9 mouse cellular contexts compared by ENCODE assay signal in the genomic region with DNA sequence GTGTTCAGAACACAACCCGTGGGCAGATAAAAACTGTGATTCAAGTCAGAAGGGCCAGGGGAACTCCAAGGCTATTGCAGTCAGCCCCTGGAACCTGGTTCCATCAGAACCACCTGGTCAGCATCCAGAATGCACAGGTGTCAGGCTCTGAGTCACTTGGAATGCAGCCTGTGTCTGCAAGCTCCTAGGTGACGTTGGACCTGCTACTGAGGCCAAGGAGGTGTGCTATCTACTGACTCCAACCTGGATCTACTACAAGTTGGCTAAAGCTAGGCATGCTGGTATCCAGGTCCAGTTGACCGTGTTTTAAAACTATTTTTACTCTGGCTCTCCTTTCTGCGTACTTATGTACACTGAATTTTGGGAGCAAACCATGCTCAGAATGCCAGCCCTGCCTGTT. TPM values are rescaled to one million over a fixed set of nuclear protein-coding genes. Genes with fewer than 3 reads are reported as not detected.
DNase-seq lines count a peak whose midpoint lies in the region; ATAC-seq and TF ChIP-seq lines count a peak whose summit lies in the region.
"Had no signal": no experiment of that assay in that cellular context is flagged by ENCODE, and none has a peak within 500 bp of the region (broad histone marks: within the 10 kb centered on the region; RNA-seq: fewer than 3 reads in every experiment).

No protein-coding gene starts in this region.

- no peak for TF ChIP-seq POLR2A in lung, adult 2 months (IDR thresholded peaks at IDR 0.05; ENCODE audit: borderline replicate concordance, extremely low read depth, low read depth, low read length)
- TF ChIP-seq POLR2A in cortical plate, adult 2 months (IDR thresholded peaks at IDR 0.05; ENCODE audit: extremely low read depth, insufficient read depth, low read length) = no peak

- H3K9ac ChIP-seq in heart, embryonic 13.5 days = no peak overlapping the region; the same call in 1 of the 2 replicates
- 0 out of 2 replicates have a peak overlapping the region, but pooled peaks have one; percentile 7 for H3K9ac ChIP-seq in stomach, embryonic 14.5 days (replicated peaks; ENCODE audit: low read depth, low read length)

- peaks cover 67% of the 10 kb centered on the region for H3K4me1 ChIP-seq in heart, embryonic 13.5 days
- peaks cover 25% of the 10 kb centered on the region for H3K4me1 ChIP-seq in lung, adult 2 months (ENCODE audit: control insufficient read depth, insufficient read depth, low read length)
- peaks cover 16% of the 10 kb centered on the region for H3K4me1 ChIP-seq in cortical plate, adult 2 months (ENCODE audit: control insufficient read depth, insufficient read depth, low read length)
- peaks cover 53% of the 10 kb centered on the region for H3K4me1 ChIP-seq in stomach, embryonic 14.5 days (ENCODE audit: control insufficient read depth, insufficient read depth, low read length)

- H3K4me2 ChIP-seq in heart, embryonic 13.5 days = no peak overlapping the region
- H3K4me2 ChIP-seq in stomach, embryonic 14.5 days (replicated peaks; ENCODE audit: low read depth, low read length) = peak overlapping the region; percentile 8; the same call in 1 of the 2 replicates

- no peak for DNase-seq in heart, postnatal 4 days
- peak; percentile 23 for DNase-seq in lung, adult 2 months
- no peak for DNase-seq in lung, postnatal 10 days
- no peak for DNase-seq in adrenal gland, adult 2 months
- DNase-seq in layer of hippocampus, adult 9-11 months = no peak

- peaks cover 51% of the 10 kb centered on the region for H3K36me3 ChIP-seq in heart, embryonic 13.5 days
- peaks cover 37% of the 10 kb centered on the region for H3K36me3 ChIP-seq in stomach, embryonic 14.5 days (ENCODE audit: control insufficient read depth, insufficient read depth, low read length)

- peak overlapping the region; percentile 44 for H3K27ac ChIP-seq in heart, embryonic 13.5 days (replicated peaks)
- peak overlapping the region; percentile 21; the same call in 1 of the 2 replicates for H3K27ac ChIP-seq in cortical plate, adult 2 months (ENCODE audit: insufficient read depth, low read length)
- H3K27ac ChIP-seq in stomach, embryonic 14.5 days (ENCODE audit: low read length) = peak overlapping the region; percentile 46; the same call in 1 of the 2 replicates
- H3K27ac ChIP-seq: forebrain, embryonic 10.5 days had no signal

- no peaks in the 10 kb centered on the region for H3K27me3 ChIP-seq in heart, embryonic 13.5 days (replicated peaks)
- no peaks in the 10 kb centered on the region for H3K27me3 ChIP-seq in stomach, embryonic 14.5 days (ENCODE audit: control insufficient read depth, insufficient read depth, low read length)

- H3K9me3 ChIP-seq in heart, embryonic 13.5 days = no peaks in the 10 kb centered on the region
- H3K9me3 ChIP-seq in stomach, embryonic 14.5 days (ENCODE audit: control insufficient read depth, low read depth, low read length) = no peaks in the 10 kb centered on the region
- H3K9me3 ChIP-seq: forebrain, embryonic 10.5 days had no signal

- TF ChIP-seq CTCF in lung, adult 2 months (IDR thresholded peaks at IDR 0.05; ENCODE audit: insufficient read depth, low read length) = no peak
- TF ChIP-seq CTCF in cortical plate, adult 2 months (IDR thresholded peaks at IDR 0.05; ENCODE audit: extremely low read depth, insufficient read depth, low read length) = no peak

- WGBS in heart, embryonic 13.5 days = 60% methylated on average over 4 of the region's 4 CpGs
- WGBS in lung, adult 2 months = 32% methylated on average over 4 of the region's 4 CpGs
- WGBS in stomach, embryonic 14.5 days = 54% methylated on average over 4 of the region's 4 CpGs

- no peak overlapping the region for H3K4me3 ChIP-seq in heart, embryonic 13.5 days
- no peak overlapping the region for H3K4me3 ChIP-seq in lung, adult 2 months (replicated peaks; ENCODE audit: extremely low read depth, low read depth, low read length)
- H3K4me3 ChIP-seq in cortical plate, adult 2 months (ENCODE audit: insufficient read depth, low read length) = no peak overlapping the region
- no peak overlapping the region for H3K4me3 ChIP-seq in stomach, embryonic 14.5 days (ENCODE audit: low read depth, low read length)
- H3K4me3 ChIP-seq: forebrain, embryonic 10.5 days had no signal

- ATAC-seq in heart, embryonic 13.5 days (ENCODE audit: extremely low read depth, insufficient number of reproducible peaks, low FRiP score, low TSS enrichment) = no peak
- ATAC-seq in stomach, embryonic 14.5 days (ENCODE audit: insufficient number of reproducible peaks, insufficient read depth, low FRiP score, low read depth) = no peak

RNA-seq across cellular contexts. Expression of a gene that starts 24.8 kb away (rescaled TPM):
- polyA plus RNA-seq in heart, embryonic 13.5 days (2015; fragmentation: Nextera tagmentation; extraction: Ambion mirVana) = 6.4 and 6.8 TPM in 2 replicates
- 10 to 100 TPM; 23.7 to 25.5 TPM for total RNA-seq in heart, postnatal 4 days (2021)
- polyA plus RNA-seq in lung, adult 2 months (2012; rRNA removed) = 41.4 and 47.6 TPM in 2 replicates
- polyA plus RNA-seq in cortical plate, adult 2 months (2012; rRNA removed) = 20.2 and 22.3 TPM in 2 replicates
- 71.5 and 79.8 TPM in 2 replicates for polyA plus RNA-seq in stomach, embryonic 14.5 days (2014; fragmentation: Nextera tagmentation; extraction: Ambion mirVana)
- 10 to 100 TPM; 30.8 to 57.5 TPM for total RNA-seq in adrenal gland, adult 2 months (2021)
- 46.7 and 50.1 TPM in 2 replicates for polyA plus RNA-seq in adrenal gland, adult 2 months (2012; rRNA removed)

RNA-seq across cellular contexts. Expression of a gene that starts 51.5 kb away (rescaled TPM):
- polyA plus RNA-seq in heart, embryonic 13.5 days (2015; fragmentation: Nextera tagmentation; extraction: Ambion mirVana) = 13.8 and 14.0 TPM in 2 replicates
- 10 to 100 TPM in 1 of 2 experiments, 1 to 10 TPM in 1; 9.7 to 11.1 TPM for total RNA-seq in heart, postnatal 4 days (2021)
- 12.6 and 18.6 TPM in 2 replicates for polyA plus RNA-seq in lung, adult 2 months (2012; rRNA removed)
- polyA plus RNA-seq in cortical plate, adult 2 months (2012; rRNA removed) = 12.3 and 14.8 TPM in 2 replicates
- polyA plus RNA-seq in stomach, embryonic 14.5 days (2014; fragmentation: Nextera tagmentation; extraction: Ambion mirVana) = 21.9 and 24.3 TPM in 2 replicates
- total RNA-seq in adrenal gland, adult 2 months (2021) = 10 to 100 TPM in 1 of 2 experiments, 1 to 10 TPM in 1; 7.5 to 10.0 TPM
- 8.1 and 9.2 TPM in 2 replicates for polyA plus RNA-seq in adrenal gland, adult 2 months (2012; rRNA removed)
